Mouse (Mus musculus) gonadal fat pad, adult 2 months (tissue): ENCODE measurements around the gene Gm28171. TPM values are rescaled to one million over a fixed set of nuclear protein-coding genes. Genes with fewer than 3 reads are reported as not detected.
"Not testable (repeated sequence)": the region's sequence is repeated elsewhere in the genome, so short reads cannot be mapped to it uniquely, and the experiment has no call there.

ENCODE experiments used
- DNase-seq: peaks from one replicate; pipeline ENCODE4 v3.0.0-alpha.2; 2012; ENCODE audit warnings: low read depth
- polyA plus RNA-seq: library from polyadenylated mRNA; depleted of rRNA; stranded (reverse); fragments of >200 nt; gene quantifications from 2 replicates; pipeline ENCODE4 v1.2.3, GENCODE M21; 2012; rRNA removed

The Gm28171 gene
- not detected in 2 replicates for polyA plus RNA-seq

GRCm38 (mm10) chrY:5793095-5793494 lies at the start of gene Gm28171:
Gene Gm28171, plus strand, starts transcription at chrY:5793395.
- DNase-seq: not testable (repeated sequence)

Other genes starting within 250 kb of the Gm28171 start
- gene Gm21854, start 136.4 kb upstream of the Gm28171 start, polyA plus RNA-seq: not detected in 2 replicates
- gene Gm20914, start 67.4 kb upstream of the Gm28171 start, polyA plus RNA-seq: not detected in 2 replicates
- gene Gm21778, start 149.1 kb downstream of the Gm28171 start, polyA plus RNA-seq: not detected in 2 replicates